Mouse (Mus musculus) skeletal muscle tissue, adult 2 months (tissue): ENCODE results near the gene Tbc1d2b.

Experiments used
- DNase-seq: peaks from one replicate; pipeline ENCODE4 v3.0.0-alpha.2; 2012; ENCODE audit warnings: low read depth, low spot score

Gene Tbc1d2b

DNA sequence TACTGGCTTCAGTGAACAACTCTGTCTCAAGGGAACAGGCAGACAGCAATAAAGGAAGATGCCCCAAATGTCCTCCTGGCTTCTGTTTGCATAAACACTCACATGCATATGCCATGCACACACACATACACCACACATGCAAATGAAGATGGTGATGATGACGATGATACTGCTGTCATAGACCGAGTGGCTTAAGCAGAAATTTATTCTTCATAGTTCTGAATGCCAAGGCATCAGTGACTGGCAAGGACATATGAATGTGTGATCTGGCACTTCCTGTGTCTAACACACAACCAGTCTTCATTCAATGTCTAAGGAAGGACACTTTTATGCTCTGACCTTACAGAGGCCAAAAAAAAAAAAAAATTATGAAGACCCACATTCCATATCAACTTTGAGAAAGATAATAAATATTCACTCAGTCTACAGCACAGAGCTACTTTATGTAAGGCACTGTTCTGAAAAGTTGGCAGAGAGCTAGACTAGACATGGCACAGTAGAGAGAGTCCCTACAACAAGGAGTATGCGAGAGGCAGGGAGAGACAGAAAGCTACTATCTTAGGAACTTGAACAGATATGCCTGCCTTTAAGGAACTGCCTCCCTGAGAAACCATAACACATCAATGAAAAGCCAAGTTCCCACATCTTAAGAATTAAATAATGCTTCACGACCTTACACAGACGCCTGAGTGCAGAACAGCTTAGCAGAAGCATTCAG lies 5.1 kb downstream of the Tbc1d2b start:
- no peak for DNase-seq

- DNase-seq: no peak
These were observed 7.3 kb downstream of the Tbc1d2b start for GRCm38 (mm10) chr9:90263340-90263679.

- DNase-seq: no peak
These were observed 7.8 kb downstream of the Tbc1d2b start for GRCm38 (mm10) chr9:90262591-90263339.

DNA sequence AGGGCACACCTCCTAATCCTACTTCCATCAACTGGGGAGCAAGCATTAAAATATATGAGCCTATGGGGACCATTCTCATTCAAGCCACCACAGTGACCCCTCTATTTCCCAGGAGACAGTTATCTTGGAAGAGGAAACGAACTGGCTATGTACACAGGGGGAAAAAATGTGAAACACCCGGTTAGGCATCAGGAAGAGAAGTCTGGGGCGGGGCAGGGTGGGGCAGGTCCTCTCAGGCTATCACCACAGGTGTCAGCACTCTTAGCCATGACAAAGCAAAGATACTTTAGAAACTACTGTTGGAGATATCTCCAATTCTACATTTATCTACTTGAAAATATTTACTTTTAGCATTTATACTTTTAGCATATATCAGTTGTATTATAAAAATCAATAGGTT lies 8.5 kb downstream of the Tbc1d2b start:
- no peak for DNase-seq

- DNase-seq: peak; percentile 44
These were observed 9.8 kb downstream of the Tbc1d2b start for GRCm38 (mm10) chr9:90260600-90261375.

DNA sequence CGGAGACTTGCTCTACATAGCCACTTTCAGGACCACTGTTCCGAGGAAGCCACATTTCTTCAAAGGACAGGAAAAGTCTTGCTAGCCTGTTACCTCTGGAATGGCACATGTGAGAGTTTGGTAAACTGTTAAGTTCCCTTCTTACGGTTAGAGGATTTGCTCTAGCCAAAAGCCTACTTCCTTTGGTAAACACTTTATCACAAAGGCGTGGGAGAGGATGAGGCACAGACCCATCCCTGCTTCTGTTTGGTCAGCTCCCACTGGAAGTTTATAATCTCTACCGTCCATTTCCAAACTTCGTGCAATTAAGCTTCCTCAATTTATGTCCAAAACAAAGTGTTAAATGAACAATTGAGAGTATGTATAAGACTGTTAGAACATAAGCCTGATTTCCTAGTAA lies 10.5 kb downstream of the Tbc1d2b start:
- DNase-seq: no peak

- no peak for DNase-seq
These were observed 11.1 kb downstream of the Tbc1d2b start for GRCm38 (mm10) chr9:90259400-90259950.

GRCm38 (mm10) chr9:90257754-90258531 lies 12.7 kb downstream of the Tbc1d2b start:
- DNase-seq: no peak

GRCm38 (mm10) chr9:90257220-90257619 lies 13.4 kb downstream of the Tbc1d2b start:
- no peak for DNase-seq

- no peak for DNase-seq
These were observed 14.7 kb downstream of the Tbc1d2b start for GRCm38 (mm10) chr9:90255844-90256405.

GRCm38 (mm10) chr9:90253181-90253580 lies 17.4 kb downstream of the Tbc1d2b start:
- no peak for DNase-seq

GRCm38 (mm10) chr9:90250964-90251750 lies 19.4 kb downstream of the Tbc1d2b start:
- no peak for DNase-seq

GRCm38 (mm10) chr9:90250141-90250775 lies 20.3 kb downstream of the Tbc1d2b start:
- no peak for DNase-seq

DNA sequence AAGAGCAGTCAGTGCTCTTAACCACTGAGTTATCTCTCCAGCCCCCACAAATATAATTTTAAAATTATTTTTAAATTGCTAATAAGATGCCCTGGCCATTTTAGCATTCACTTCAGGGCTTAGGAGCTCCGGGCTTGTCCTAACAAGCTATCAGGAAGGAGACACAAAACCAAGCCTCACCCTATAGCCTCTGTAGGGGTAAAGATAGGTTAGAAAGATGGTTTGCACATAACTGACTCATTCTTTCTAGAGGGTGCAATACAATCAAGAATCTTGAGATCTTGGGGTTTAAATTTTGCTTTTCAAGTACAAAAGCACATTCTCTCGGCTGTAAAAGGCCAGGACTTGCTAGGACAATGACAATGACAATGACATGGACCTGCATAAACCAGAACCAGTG lies 21.6 kb downstream of the Tbc1d2b start:
- DNase-seq: no peak

DNA sequence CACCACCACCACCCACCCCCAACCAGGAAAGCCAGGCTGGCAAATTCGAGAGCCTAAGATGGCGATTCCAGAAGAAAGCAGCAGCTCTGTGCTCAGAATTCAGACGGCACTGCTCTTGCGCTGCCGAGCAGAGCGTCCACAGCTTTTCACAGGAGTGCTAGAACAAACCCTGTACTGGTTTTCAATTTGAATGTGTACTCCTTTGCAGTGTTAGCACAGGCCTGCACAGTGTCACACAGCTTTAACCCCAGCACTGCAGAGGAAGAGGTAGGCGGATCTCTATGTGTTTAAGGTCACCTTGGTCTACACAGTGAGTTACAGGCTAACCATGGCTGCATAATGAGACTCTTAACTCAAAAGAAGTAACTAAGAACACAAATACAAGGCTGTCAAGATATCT lies 22.3 kb downstream of the Tbc1d2b start:
- no peak for DNase-seq

DNA sequence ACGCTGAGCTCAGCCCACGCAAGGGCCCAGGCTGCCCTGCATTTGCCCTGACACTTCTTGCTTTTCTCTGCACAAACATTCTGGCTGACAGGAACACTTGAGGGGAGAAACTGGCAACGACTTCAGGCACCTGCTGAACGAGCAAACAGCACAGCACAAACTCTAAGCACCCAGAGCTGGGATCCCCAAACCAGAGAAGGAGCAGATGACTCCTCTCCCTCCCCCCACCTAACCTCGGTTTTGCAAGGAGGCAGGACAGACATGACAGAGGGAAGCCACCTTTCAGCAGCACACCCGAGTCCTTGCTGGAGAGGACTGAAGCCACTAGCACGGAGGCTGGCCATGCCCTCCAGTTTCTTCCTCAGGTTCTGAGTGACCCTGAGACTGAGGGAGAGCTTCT lies 23.3 kb downstream of the Tbc1d2b start:
- DNase-seq: no peak

GRCm38 (mm10) chr9:90245781-90246180 lies 24.8 kb downstream of the Tbc1d2b start:
- no peak for DNase-seq

GRCm38 (mm10) chr9:90245206-90245605 lies 25.4 kb downstream of the Tbc1d2b start:
- no peak for DNase-seq

DNA sequence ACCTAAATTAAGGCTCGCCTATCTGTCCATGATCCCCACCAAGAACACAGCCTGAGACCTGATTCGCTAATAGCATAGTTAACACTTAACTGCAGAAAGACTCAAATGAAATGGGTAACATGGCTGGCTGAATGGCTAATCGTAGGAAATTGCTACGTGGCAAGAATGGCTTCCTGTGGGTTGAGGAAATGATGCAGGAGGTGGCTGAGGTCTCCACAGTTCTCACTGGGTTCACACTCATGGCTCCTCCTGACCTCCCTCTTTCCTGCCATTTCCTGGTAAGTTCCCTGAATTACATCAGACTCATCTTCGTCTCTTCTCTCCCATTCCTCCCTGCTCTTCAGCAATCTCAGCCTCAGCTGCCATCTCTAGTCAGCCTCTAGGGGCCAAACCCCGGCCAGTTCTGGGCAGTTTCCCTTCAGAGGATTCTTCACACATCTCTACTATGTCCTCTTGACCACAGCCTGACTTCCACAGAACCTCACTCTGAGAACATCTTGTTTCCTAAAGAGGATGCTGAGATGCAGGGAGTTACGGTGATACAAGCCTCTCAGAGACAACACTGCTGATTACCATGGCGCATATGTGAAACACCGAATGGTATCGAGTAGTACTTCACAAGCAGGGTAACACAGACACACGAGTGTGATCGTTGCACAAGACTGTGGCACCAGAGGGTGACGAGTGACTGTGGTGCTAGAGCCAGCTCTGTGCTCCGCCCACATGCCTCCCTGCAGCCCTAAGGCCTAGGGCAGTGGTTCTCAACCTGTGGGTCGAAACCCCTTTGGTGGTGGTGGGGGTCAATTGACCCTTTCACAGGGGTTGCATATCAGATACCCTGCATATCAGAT lies 26.1 kb downstream of the Tbc1d2b start:
- no peak for DNase-seq
